Mouse (Mus musculus) ZHBTc4 (cell line): ENCODE results near the gene Wipf1.

Experiments
- DNase-seq: peaks from one replicate; pipeline ENCODE4 v3.0.0-alpha.2; 2011; ENCODE audit warnings: low read depth, low spot score

The Wipf1 gene

GRCm38 (mm10) chr2:73387806-73388205 lies 141.7 kb downstream of the Wipf1 start:
- DNase-seq: no peak

GRCm38 (mm10) chr2:73386356-73387046 lies 143.0 kb downstream of the Wipf1 start, which contains the start of gene Gpr155:
Gene Gpr155, minus strand, starts transcription at chr2:73386572.
- peak; percentile 99 for DNase-seq

- no peak for DNase-seq
Observed at GRCm38 (mm10) chr2:73385641-73386355, 143.7 kb downstream of the Wipf1 start.

- DNase-seq: no peak
Observed at GRCm38 (mm10) chr2:73385172-73385571, 144.4 kb downstream of the Wipf1 start.

- no peak for DNase-seq
Observed at GRCm38 (mm10) chr2:73380298-73380975, 149.1 kb downstream of the Wipf1 start.

GRCm38 (mm10) chr2:73379656-73380055 lies 149.9 kb downstream of the Wipf1 start:
- DNase-seq: no peak
